Mouse (Mus musculus) forebrain, embryonic 11.5 days (tissue): ENCODE measurements around the gene Spata32. TPM values are rescaled to one million over a fixed set of nuclear protein-coding genes. Genes with fewer than 3 reads are reported as not detected.

ENCODE experiments used
- ATAC-seq: fragments of 200-750 bp; cut with Nextera tagmentation; replicated peaks from 2 replicates; pipeline ENCODE4 v1.8.0; 2017; ENCODE audit warnings: moderate TSS enrichment; ENCODE audit not compliant: low FRiP score
- DNase-seq: peaks from one replicate; pipeline ENCODE4 v3.0.0-alpha.2; 2017; ENCODE audit warnings: low spot score
- H3K27ac ChIP-seq: fragments of 300-500 bp; sonication (generic); 2 replicates; pipeline ENCODE4 v1.5.1; 2014; ENCODE audit warnings: low read depth, low read length
- H3K27me3 ChIP-seq: fragments of 300-500 bp; sonication (generic); 2 replicates; pipeline ENCODE4 v1.6.1; 2014; ENCODE audit warnings: mild to moderate bottlenecking, low read length, mixed read lengths; ENCODE audit not compliant: control insufficient read depth, insufficient read depth
- H3K36me3 ChIP-seq: fragments of 300-500 bp; sonication (generic); 2 replicates; pipeline ENCODE4 v1.6.1; 2014; ENCODE audit warnings: mild to moderate bottlenecking, low read length, moderate library complexity, mixed read lengths; ENCODE audit not compliant: control insufficient read depth, insufficient read depth
- H3K4me1 ChIP-seq: fragments of 300-500 bp; sonication (generic); replicated peaks from 2 replicates; pipeline ENCODE4 v1.6.1; 2014; ENCODE audit warnings: low read length, mixed read lengths; ENCODE audit not compliant: control insufficient read depth, insufficient read depth
- H3K4me2 ChIP-seq: fragments of 300-500 bp; sonication (generic); 2 replicates; pipeline ENCODE4 v1.6.1; 2014; ENCODE audit warnings: low read depth, mild to moderate bottlenecking, low read length, moderate library complexity, mixed read lengths; ENCODE audit not compliant: severe bottlenecking
- H3K4me3 ChIP-seq: fragments of 300-500 bp; sonication (generic); 2 replicates; pipeline ENCODE4 v1.5.1; 2014; ENCODE audit warnings: low read depth, low read length
- H3K9ac ChIP-seq: fragments of 300-500 bp; sonication (generic); 2 replicates; pipeline ENCODE4 v1.6.1; 2014; ENCODE audit warnings: low read length
- H3K9me3 ChIP-seq: fragments of 300-500 bp; sonication (generic); 2 replicates; pipeline ENCODE4 v1.6.1; 2016; ENCODE audit warnings: low read length, mixed read lengths; ENCODE audit not compliant: control insufficient read depth
- WGBS: fragments of 180-500 bp; shearing (Covaris S2); extraction: QIAGEN DNeasy Blood & Tissue Kit; methylation state at CpG from one replicate; pipeline ENCODE4 v1.1.7; 2014; 5-methylcytosine and 5-hydroxymethylcytosine counted together
- polyA plus RNA-seq: library from polyadenylated mRNA; unstranded; fragments of >200 nt; fragmentation: Nextera tagmentation; extraction: Ambion mirVana; gene quantifications from 2 replicates; pipeline ENCODE4 v1.2.1, GENCODE M21; 2014

The Spata32 gene
- polyA plus RNA-seq, 1 experiment from 2014 or later, result not detected

- Histone ChIP-seq H3K27me3 (no peaks in the 10 kb centered on the region), H3K9me3 (no peaks in the 10 kb centered on the region), H3K4me1 (0 out of 2 replicates have a peak, but pooled peaks cover 3% of the 10 kb centered on the region), H3K4me2 (no peak overlapping the region), H3K4me3 (no peak overlapping the region), H3K27ac (no peak overlapping the region; the same call in 1 of the 2 replicates), H3K36me3 (no peaks in the 10 kb centered on the region), H3K9ac (no peak overlapping the region)
- ATAC-seq (no peak), DNase-seq (no peak)
- 62% methylated on average over 4 of the region's 6 CpGs for WGBS
Observed at GRCm38 (mm10) chr11:103249509-103249908, 31.3 kb upstream of the Spata32 start.

- Histone ChIP-seq H3K9ac (no peak overlapping the region), H3K4me3 (no peak overlapping the region), H3K4me1 (0 out of 2 replicates have a peak, but pooled peaks cover 3% of the 10 kb centered on the region), H3K36me3 (no peaks in the 10 kb centered on the region), H3K9me3 (no peaks in the 10 kb centered on the region), H3K4me2 (no peak overlapping the region), H3K27ac (no peak overlapping the region), H3K27me3 (no peaks in the 10 kb centered on the region)
- ATAC-seq, result no peak
- 66% methylated on average over 5 of the region's 5 CpGs for WGBS
- no peak for DNase-seq
Observed at GRCm38 (mm10) chr11:103248837-103249236, 30.6 kb upstream of the Spata32 start.

DNA sequence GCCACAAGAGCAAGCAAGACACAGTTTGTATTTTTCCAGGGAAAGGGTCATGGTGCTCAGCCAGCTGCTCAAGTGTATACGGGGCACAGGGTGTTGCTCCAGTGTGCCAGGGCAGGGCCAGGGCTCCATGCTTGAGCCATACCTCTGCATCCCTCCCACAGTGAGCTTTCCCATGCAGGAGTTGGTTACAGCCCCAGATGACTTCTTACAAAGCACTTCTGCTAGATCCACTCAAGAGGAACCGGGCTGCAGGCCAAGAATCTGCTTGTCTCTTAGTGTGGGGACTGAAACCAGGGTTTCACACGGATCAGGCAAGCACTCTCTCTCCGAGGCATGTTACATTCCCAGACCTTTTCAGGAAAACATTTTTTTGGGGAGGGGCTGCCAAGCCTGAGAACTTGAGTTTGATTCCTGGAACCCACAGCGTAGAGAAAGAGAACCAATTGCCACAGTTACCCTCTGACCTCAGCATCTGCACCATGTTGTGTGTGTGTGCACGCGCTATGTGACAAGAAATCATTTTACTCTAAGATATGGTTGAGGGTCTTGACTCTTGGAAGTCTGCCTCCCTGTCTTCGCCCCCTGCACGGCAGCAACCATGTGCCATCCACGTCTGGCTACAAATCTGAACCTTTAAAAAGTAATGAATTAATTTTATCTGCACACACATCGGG, 29.4 kb upstream of the Spata32 start:
- H3K9ac ChIP-seq, result no peak overlapping the region
- H3K4me1 ChIP-seq, result 0 out of 2 replicates have a peak, but pooled peaks cover 3% of the 10 kb centered on the region
- H3K27me3 ChIP-seq, result no peaks in the 10 kb centered on the region
- H3K4me2 ChIP-seq, result no peak overlapping the region
- ATAC-seq (no peak), DNase-seq (no peak)
- no peaks in the 10 kb centered on the region for H3K36me3 ChIP-seq
- no peak overlapping the region for H3K27ac ChIP-seq
- H3K9me3 ChIP-seq, result no peaks in the 10 kb centered on the region
- 85% methylated on average over 11 of the region's 11 CpGs for WGBS
- no peak overlapping the region for H3K4me3 ChIP-seq

GRCm38 (mm10) chr11:103246731-103247290, 28.6 kb upstream of the Spata32 start:
- no peak overlapping the region for H3K27ac ChIP-seq
- no peak for DNase-seq
- H3K9ac ChIP-seq, result no peak overlapping the region
- no peak overlapping the region for H3K4me2 ChIP-seq
- ATAC-seq, result no peak
- no peaks in the 10 kb centered on the region for H3K9me3 ChIP-seq
- H3K4me1 ChIP-seq, result 0 out of 2 replicates have a peak, but pooled peaks cover 3% of the 10 kb centered on the region
- no peak overlapping the region for H3K4me3 ChIP-seq
- 83% methylated on average over 4 of the region's 4 CpGs for WGBS
- H3K36me3 ChIP-seq, result no peaks in the 10 kb centered on the region
- H3K27me3 ChIP-seq, result no peaks in the 10 kb centered on the region

DNA sequence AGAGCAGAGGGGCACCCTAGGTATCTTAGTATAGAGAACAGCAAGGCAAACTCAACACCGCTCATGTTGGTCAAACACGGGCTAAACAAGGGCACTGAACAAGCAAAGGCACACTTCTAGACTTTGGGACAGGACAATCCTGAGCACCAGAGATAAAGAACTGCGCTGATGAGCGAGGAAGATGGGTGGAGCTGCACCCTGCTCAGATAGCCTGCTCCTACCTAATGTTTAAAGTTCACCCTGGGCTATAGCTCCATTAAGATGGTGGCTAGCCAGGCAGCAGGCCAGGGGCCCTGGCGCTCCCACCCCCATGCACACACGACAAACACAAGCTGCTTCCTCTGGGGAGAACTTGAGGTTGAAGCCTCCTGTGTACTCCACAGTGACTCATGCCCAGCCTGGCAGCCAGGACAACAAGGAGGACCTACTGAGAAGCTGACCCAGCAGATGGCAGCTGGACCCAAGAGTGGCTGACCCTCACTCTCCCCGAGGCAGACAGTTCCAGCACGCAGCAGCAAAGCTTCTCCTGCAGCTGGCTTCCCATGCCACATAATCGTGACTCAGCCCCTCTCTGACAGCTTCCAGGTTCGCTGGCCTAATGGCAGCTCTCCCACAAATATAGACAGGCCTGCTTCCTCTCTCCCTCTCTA, 28.0 kb upstream of the Spata32 start:
- WGBS, result 83% methylated on average over 10 of the region's 10 CpGs
- H3K9me3 ChIP-seq, result no peaks in the 10 kb centered on the region
- no peak overlapping the region for H3K4me2 ChIP-seq
- no peak overlapping the region for H3K4me3 ChIP-seq
- no peak overlapping the region for H3K27ac ChIP-seq
- no peaks in the 10 kb centered on the region for H3K27me3 ChIP-seq
- 0 out of 2 replicates have a peak, but pooled peaks cover 3% of the 10 kb centered on the region for H3K4me1 ChIP-seq
- no peaks in the 10 kb centered on the region for H3K36me3 ChIP-seq
- no peak for DNase-seq
- H3K9ac ChIP-seq, result no peak overlapping the region
- no peak for ATAC-seq

DNA sequence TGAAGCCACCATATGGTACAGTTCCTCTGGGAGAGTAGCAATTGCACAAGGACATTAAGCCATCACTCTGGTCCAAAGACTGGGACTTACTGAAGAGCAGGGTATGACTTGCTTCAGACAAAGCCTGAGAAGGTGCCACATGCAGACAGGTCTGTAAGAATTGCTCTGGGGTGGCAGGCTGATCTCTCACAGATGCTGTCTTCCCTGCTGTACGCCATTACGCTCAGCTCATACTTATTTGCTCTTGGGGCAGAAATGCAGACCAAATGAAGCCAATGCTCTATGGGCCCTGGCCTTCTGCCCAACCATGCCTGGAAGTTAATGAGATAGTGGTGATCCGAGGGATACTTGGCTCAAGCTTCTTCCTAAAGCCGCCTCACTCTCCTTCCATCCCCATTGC, 26.6 kb upstream of the Spata32 start:
- Histone ChIP-seq H3K9ac (no peak overlapping the region), H3K27me3 (no peaks in the 10 kb centered on the region), H3K4me1 (0 out of 2 replicates have a peak, but pooled peaks cover 3% of the 10 kb centered on the region), H3K36me3 (no peaks in the 10 kb centered on the region), H3K4me3 (no peak overlapping the region), H3K9me3 (no peaks in the 10 kb centered on the region), H3K27ac (no peak overlapping the region), H3K4me2 (no peak overlapping the region)
- WGBS, result 95% methylated on average over 4 of the region's 4 CpGs
- DNase-seq, result no peak
- ATAC-seq, result no peak

- H3K4me2 ChIP-seq, result no peak overlapping the region
- no peaks in the 10 kb centered on the region; the same call in 1 of the 2 replicates for H3K36me3 ChIP-seq
- no peaks in the 10 kb centered on the region for H3K9me3 ChIP-seq
- DNase-seq, result no peak
- no peaks in the 10 kb centered on the region for H3K4me1 ChIP-seq
- WGBS, result 51% methylated on average over 7 of the region's 7 CpGs
- H3K27me3 ChIP-seq, result no peaks in the 10 kb centered on the region
- no peak overlapping the region for H3K9ac ChIP-seq
- no peak overlapping the region for H3K27ac ChIP-seq
- H3K4me3 ChIP-seq, result no peak overlapping the region
- no peak for ATAC-seq
Observed at GRCm38 (mm10) chr11:103240740-103241139, 22.5 kb upstream of the Spata32 start.

DNA sequence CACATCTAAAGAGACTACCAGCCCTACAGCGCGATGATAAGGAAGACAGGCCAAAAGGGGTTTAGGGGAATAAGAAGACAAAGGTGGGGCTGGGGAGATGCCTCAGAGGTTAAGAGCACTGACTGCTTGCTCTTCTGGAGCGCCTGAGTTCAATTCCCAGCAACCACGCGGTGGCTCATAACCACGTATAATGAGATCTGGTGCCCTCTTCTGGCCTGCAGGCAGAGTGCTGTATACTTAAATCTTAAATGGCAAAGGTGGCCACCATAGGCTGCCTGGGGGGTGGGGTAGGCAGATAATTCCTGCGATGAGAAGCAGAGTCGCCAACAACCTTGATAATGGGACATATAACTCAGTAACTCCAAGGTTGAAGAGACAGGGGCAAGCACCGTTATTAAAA, 19.5 kb upstream of the Spata32 start:
- no peaks in the 10 kb centered on the region for H3K27me3 ChIP-seq
- H3K4me2 ChIP-seq, result no peak overlapping the region
- no peaks in the 10 kb centered on the region for H3K4me1 ChIP-seq
- no peak overlapping the region for H3K4me3 ChIP-seq
- H3K9me3 ChIP-seq, result no peaks in the 10 kb centered on the region
- H3K36me3 ChIP-seq, result no peaks in the 10 kb centered on the region; the same call in 1 of the 2 replicates
- DNase-seq (no peak), ATAC-seq (no peak)
- H3K27ac ChIP-seq, result no peak overlapping the region
- WGBS, result 72% methylated on average over 9 of the region's 9 CpGs
- no peak overlapping the region for H3K9ac ChIP-seq
